Mouse (Mus musculus) left cerebral cortex, adult 18-20 months (tissue): ENCODE measurements at regions not wholly inside any gene's neighbourhood (a gene's known extent, or its start where the extent isn't known, plus 50 kb on each side); places are given as distances from the start of the nearest gene placed in this dataset.

ENCODE experiments used
- DNase-seq, 2 experiments: peaks; one replicate each; pipeline ENCODE4 v3.0.0; 2021 to 2022; ENCODE audit warnings: low spot score in 2 of 2, mixed read lengths in 1 of 2

DNA sequence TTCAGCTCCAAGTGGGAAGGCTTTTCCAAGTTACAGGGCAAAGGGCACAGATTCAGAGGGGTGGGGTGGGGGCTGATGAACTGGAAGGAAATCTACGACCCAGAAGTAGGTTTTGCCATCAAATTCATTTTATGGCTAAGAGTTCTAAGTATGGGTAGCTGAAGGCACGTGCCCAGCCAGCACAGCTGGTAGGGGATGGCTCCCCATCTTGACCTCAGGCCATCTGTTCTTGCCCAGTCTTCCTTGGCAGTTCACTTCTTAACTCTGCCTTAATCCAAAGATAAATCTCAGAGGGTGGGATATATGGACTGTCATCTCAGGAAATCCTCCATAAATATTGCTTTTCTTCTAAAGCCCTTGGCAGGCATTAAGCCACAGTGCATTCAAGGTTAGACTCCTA lies 238.3 kb downstream of the H2al1j start:
- no peak for DNase-seq

DNA sequence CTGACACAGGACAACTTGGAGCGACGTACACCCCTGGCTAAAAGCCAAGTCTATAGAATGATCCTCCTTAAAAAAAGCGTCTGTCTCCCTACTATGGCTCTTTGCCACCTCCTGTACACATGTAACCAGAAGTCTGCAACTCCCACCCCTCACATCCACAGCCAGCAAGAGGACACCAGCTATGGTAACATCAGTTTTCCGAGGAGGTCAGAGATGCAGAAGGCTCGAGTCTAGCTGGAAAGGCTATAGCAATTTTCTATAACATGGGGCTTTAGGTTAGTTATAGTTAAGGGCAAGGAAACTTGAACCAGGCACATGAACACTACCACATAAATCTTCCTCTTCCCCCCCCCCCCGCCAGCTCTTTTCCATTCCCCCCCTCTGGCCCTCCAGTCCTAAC lies 240.2 kb downstream of the H2al1j start:
- no peak for DNase-seq

DNA sequence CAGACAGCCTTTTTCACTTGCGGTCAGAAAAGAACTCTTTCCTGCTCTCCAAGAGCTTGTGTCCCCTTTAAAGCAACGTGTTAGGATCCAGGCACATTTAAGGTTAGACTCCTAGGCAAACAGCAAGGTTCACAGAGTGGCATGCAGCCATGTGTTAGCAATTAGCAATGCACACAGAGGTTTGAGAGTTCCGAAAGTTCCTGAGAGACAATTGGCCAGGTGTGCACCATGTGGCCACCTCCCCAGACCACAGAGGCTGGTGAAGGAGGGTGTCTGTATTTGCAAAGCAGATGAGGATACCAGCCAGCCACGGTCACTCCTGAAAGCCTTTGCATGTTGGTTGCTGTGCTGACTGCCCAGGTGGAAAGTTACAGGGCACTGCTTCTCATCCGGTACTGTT lies 240.6 kb downstream of the H2al1j start:
- no peak for DNase-seq

DNA sequence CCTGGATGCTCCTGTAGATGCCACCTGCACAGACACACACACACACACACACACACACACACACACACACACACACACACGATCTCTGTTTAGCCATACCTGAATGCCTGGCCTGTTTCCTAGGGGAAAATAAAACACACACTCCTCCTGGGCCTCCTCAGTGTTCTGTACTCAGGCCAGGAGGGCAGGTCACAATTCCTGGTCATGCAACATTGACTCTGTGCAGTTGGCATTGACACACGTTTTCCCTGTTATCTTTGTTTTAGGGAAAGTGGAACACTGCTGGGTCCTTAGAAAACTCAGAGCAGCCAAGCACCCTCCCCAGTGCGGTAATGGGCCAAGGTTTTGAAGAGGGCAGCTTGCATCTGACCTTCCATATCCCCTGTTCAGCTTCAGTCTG lies 246.7 kb downstream of the H2al1j start:
- DNase-seq: no peak

DNA sequence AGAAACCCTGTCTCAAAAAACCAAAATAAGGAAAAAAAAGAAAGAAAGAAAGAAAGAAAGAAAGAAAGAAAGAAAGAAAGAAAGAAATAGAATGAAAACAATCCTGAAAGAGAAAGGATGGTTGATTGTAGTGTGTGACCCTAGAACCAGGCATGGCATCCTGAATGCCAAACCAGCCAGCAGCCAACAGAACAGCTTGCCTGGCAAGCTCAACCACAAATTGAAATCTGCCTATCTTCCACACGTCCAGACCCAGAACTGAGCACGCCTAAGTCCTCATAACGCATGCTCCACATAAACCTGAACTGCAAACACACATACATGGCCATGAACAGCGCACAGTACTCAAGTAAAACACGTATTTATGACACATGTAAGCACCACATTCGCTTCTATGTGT lies 247.9 kb downstream of the H2al1j start:
- no peak for DNase-seq

DNA sequence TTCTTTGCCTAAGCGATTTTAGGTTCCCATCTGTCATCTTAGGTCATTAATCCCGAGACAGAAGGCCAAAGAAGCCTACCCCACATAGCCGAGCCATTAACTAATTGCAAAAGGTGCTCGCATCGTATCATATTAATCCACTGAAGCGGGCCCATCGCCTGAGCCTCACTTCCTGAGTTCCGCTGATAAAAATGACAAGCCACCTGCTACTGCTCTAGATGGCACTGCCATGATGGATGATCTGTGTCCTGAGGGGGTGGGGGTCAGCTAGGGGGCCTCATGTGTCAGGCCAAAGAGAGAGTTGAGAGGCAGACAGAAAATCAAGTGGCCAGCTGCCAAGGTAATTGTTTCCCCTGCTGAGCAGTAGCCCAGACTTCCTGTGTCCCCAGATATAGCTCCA lies 248.7 kb downstream of the H2al1j start:
- DNase-seq: no peak

DNA sequence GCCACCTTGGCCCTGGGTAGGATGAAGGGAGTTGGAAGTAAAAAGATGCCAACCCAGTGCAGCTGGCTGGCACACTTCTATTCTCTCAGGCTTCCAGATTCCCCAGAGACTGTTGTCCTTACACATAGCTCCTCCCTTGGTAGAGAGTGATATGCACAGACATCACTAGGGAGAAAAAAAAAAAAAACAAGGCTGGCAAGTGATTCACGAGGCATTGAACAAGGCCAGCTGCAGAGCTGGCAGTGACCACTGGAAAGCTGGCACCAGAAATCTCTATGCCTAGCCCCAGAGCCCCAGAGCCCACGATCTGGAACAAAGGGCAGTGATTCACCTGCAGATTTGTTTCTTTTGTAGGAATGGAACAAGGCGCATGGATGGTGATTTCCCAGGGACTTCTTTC lies 249.7 kb downstream of the H2al1j start:
- DNase-seq: no peak

DNA sequence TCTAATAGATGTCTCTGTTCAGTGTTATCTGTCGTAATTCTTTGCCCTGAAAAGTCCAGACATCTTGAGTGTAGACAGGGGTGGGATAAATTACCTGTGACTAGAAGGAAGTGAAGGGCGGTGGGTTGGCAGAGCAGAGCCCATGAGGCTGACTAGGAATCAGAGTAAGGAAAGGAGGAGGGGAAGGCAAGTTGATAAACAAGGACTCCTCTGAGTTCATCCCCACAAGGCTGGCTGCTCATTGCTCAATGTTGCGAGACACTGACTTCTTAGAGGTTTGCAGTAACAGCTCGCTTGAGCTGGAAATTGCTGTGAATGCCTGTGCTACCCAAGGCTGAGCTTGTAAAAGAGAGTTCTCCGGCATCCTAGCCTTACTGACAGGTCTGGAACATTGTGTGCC lies 257.7 kb downstream of the H2al1j start:
- DNase-seq: no peak

DNA sequence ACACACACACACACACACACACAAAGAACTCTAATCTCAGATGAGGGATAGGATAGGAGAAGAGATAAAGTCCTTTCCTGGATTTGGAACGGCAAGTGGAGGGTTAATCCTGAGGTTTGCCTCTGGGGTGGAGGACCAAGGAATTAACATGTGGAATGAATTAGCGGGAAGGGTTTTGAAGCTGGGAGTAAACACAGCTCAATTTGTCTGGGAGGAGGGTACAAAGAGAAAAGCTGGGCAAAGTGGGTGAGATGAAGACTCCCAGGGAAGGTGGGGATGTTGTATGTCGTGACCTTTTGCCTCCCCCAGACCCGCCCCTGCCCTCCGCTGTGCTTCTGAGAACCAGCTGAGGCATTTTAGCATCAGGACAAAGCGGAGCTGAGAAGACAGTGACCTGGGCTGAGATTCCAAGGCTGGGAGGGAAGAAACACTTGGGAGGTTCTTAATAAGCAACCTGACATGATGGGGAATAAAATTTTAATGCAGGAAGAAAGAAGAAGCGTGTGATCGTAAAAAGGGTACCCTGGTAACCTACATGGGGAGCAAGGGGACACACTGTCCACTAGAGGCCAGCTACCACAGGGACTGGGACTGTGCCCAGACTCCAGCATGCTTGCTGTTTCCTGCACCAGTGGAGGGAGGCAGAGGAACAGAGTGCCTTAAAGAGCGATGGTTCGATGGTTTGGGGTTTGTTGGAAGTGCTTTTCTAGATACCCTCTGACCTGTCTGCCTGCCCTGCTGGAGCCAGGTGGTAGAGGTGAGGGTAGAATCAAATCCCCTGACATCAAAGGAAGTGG lies 264.0 kb downstream of the H2al1j start:
- DNase-seq: no peak

DNA sequence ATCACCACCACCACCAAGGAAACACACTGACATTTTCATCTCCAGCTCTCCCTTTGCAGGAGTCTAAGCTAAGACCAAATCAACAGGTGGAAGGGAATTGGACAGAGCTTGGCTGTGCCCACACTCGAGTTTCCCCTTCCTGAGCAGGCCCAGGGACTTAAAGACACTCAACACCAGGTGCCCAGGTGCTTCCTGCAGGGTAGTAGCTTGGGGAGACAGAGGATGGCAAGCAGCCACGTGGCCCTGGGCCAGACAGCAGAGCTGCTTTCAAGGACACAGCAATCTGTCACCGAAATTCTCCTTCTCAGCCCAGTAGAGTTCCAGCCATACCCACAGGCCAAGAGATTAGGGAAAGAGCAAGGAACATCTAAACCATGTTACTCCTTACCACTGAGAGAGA lies 266.9 kb downstream of the H2al1j start:
- DNase-seq: no peak

DNA sequence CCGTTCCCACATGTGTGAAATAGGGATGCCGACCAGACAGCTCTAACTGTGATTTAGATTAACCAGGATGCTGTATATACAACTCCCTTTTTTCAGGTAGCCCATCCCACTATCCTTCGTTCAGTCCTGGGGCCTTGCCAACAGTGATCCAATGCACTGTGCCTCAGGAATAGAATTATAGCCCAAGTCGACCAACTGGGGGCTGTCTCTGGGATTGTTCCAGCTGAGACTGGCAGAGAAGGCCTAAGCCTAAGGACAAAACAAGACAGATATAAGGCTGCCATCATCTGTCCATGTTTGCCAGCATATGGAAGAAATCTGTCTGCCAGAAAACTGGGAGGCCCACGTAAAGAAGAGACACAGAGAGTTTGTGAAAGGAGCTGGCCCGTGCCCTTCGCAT lies 269.9 kb downstream of the H2al1j start:
- peak; percentile 11 to 13 for DNase-seq

DNA sequence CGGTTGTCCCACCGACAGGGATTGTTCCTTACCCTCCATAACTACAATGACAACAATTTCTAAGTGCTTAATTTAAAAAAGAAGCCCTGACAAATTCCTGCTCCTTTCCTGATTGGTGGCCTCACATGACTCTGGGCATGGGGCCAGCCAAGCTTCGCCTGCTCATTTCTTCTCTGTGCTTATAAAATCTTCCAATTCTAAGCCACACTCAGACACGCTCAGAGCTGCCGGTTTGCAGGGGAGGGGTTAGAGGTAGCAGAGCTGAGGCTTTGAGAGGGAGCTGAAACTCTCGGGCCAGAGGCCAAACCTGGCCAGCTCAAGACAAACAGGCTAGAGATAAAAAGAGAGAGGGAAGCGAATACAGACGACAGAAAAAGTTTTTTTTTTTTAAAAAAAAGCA lies 286.6 kb downstream of the H2al1j start:
- no peak for DNase-seq

DNA sequence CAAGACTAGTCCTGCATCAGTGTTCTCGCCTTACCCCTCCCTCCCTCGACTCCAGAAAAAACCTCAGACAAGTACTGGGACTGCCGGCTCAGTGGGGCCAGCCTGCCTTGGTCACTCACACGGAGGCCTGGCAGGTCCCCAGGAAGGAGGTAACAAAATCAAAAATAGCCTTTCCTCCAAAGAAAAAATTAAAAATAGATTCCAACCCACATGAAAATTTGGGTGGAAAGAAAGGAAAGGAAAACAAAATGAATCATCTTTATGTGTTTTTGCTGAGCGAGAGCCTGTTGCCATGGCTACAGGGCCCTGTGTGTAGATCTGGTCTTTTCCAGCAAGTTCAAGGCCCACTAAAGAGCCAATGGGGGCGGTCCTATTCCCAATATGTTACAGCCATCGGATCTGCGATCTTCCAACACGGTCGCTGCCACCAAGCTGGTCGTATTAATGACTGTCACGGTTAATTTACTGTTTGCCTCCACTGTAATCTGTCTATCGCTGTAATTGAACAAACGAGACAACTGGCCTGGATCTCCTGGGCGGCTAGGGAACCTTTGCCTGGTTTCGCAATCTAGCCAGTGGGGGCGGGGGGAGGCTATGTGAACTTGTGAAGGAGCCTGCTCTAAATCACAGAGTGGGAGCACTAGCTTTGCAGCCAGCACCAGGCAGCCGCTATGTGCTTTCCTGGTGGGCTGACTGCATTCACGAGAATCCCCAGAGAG lies 293.6 kb downstream of the H2al1j start:
- DNase-seq: peak; percentile 12 to 46

DNA sequence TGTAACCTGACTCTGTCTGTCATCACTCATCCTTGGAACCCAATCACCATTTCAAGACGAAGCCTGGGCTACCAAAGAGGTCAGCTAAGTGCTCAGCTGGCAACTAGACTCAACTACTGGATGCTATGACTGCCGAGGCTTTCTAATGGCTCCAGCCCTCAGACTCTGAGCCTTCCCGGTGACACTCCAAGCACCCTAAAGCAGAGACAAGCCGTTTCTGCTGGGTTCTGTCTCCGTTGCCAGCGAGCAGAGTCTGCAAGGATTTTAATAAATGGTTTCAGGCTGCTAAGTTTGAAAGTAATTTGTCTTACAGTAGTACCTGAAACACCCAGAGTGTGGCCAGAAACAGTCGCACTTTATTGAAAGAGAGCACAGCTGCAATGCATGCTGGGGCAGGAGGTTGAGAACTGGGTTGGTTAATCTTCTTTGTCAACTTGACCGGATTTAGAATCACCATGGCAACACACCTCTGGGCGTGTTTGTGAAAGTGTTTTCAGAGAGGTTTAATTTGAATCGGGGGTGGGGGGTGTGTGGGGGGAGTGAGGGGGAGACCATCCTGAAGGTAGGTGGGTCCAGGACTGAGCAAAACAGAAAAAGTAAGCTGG lies 298.8 kb downstream of the H2al1j start:
- DNase-seq: no peak

DNA sequence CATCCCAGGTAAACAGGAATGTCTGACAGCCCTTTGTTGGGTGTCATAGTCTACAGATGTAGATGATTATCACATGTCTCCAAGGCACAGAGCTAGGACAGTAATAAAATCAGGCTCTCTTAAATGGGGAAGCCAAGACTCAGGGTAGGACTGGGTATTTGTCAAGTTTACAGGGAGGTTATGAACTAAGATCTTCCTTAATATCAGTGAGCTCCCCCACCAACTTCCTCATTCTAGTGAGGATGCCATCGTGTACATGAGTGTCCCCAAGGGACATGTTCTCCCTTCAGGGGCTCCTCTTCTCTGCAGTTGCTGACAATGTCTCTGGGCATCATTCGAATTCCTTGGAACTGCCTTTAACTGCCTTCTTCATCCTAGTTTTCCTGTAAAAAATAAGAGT lies 301.7 kb downstream of the H2al1j start:
- no peak for DNase-seq

DNA sequence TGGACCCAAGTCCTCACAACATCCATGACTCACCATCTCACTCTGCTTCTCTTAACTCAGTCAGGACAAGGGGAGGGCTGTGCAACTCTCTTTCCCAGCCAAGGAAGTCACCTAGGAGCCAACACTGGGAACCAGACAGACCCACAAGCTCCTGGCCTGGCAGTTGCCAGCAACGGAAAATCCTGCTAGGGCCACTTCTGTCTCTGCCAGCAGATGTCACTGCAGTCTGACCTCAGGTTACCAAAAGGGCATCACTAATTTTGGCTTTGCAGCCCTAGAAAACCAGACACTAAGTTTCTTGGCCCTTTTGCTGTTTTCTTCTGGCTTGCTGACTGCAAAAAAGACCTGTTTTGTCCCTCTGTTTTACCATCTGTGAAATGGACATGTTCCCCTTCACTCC lies 302.3 kb downstream of the H2al1j start:
- no peak for DNase-seq

DNA sequence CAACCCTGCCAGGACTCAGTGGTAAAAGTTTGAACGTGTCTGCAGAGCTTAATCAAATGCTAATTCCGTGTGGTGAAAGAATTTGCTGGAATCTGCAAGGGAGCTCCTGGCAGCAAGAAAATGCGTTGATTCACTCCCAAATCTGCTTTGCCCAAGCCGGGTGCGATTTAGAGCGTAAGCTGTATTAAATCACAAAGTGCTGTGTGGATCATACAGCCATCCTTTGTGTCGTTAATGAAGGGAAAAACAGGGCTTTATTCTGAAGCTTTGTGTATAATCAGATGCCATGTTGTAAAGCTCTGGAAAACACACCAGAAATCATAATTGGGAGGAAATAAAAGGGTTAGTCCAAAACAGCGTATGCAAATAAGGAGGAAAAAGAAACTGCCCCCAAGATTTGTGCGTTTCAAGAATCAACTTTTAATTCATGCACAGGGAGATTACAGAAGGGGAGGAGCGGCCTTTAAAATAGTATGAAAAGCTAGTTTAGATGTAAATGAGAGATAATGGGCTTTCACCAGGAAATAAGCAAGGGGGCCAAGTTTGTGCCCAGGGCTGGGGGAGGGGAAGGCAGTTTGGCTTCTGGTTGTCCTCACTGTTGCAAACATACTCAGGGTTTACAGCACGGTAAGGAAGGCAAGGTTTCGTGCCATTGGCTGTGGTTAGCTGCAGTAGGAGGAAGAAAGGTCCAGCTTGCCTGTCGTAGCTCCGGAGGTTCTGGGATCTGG lies 303.7 kb downstream of the H2al1j start:
- no peak for DNase-seq

DNA sequence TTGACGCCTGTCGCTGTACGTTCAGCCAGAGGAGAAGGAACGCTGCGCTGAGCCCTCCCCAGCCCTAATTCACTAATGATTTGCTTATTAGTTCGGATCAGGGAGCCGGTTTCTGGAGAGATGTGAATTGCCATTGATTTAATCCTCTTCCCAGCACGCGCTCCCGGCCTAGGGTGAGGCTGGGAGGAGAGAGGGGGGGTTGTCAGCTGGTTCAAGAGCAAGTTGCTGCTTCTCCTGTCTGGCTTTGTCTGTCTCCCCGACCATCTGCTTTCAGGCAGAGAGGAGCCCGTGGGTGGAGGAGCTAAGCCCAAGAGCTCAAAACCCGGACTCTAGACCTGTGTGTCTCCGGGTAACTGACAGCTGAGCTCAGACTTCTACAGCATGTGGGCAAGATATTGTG lies 304.4 kb downstream of the H2al1j start:
- DNase-seq: peak in 1 of 2 experiments; percentile 4

DNA sequence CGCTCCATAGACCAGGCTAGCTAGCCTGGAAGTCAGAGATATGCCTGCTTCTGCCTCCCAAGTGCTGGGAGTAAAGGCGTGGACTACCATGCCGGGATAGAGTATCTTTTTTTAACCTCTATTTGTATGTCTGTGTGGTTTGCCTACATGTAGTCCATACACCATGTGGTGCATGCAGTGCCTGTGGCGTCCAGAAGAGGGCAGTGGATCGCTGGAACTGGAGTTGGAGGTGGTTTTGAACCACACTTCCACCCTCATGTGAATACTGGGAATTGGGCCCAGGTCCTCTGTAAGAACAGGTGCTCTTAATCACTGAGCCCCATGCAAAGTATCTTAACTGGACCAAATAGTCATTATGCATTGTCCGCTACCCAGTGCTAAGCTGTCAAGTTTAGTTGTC lies 306.2 kb downstream of the H2al1j start:
- DNase-seq: peak in 1 of 2 experiments; percentile 9

DNA sequence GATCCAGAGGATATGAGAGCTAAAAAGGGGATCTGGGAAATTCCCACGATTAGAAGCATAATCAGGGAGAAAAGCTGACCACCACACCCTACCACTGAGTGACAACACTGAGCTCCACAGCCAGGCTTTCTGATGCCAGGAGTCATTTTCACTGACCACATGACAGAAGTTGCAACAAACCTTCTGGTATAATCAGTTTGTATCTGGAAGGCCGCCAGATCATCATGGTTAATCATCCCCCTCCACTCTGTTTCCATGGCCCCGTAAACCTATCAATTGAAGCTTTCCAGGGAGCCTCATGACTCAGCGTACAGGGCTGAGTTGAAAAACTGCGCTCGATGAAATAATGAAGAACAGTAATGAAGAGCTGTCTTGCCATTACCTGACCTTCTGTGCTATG lies 316.9 kb downstream of the H2al1j start:
- no peak for DNase-seq

DNA sequence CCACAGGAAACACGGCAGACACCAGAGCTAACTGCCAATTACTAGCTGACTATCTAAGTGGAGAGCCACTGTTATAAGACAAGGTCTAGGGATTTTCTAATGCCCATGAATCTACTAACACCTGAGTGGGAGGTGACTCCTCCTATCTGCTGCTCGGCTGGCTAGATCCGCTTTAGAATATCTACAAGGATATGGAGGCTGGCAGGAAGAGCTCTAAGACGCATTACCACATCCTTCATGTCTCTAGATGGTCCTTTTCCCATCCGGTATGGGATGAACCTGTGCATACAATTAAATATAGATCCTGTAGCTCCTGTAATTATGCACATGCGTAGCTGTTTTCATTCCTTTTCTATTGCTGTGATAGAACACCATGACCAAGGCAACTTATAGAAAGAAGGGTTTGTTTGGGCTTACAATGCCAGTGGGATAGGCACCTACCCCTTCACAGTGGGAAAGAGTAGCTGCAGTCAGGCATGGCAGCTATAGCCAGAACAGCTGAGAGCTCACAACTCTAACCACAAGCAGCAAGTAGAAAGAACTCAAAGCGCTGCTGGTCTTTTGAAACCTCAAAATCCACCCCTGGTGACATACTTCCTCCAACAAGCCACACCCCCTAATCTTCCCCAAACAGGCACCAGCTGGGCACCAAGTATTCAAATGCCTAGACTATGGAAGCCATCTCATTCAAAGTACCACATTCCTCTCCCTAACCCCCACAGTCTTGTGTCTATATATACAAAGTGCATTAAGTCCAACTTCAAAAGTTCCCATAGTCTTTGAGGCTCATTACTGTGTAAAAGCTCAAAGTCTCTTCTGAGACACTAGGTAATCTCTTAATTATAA lies 319.3 kb downstream of the H2al1j start:
- no peak for DNase-seq
